In genomic region chr5:141005491-141005890, GRCm38 (mm10) we compare ENCODE assay signal across 17 mouse cellular contexts. TPM values are rescaled to one million over a fixed set of nuclear protein-coding genes. Genes with fewer than 3 reads are reported as not detected.
DNase-seq lines count a peak whose midpoint lies in the region; ATAC-seq lines count a peak whose summit lies in the region.
"Had no signal": no experiment of that assay in that cellular context is flagged by ENCODE, and none has a peak within 500 bp of the region (broad histone marks: within the 10 kb centered on the region; RNA-seq: fewer than 3 reads in every experiment).

No protein-coding gene starts in this region.

- intact Hi-C loops in heart, postnatal 36 days (cut with DNase I), result no loop called here

- ATAC-seq in common myeloid progenitor, adult 5-6 weeks (replicated peaks; ENCODE audit: low read depth, poor library complexity, severe bottlenecking), result peak; percentile 47
- peak; percentile 13; the same call in 1 of the 2 replicates for ATAC-seq in megakaryocyte, adult 5-6 weeks (ENCODE audit: poor library complexity, severe bottlenecking)
- ATAC-seq in inflammation-experienced regulatory T-cells, adult 6 months, result no peak
- ATAC-seq: forebrain, embryonic 13.5 days; hindbrain, embryonic 16.5 days had no signal

- peak; percentile 31 for DNase-seq in layer of hippocampus, adult 9-11 months
- DNase-seq in layer of hippocampus, postnatal 25 days (ENCODE audit: extremely low spot score in 1 of 2, low spot score in 1 of 2), result no peak
- DNase-seq in right cerebral cortex, postnatal 4 days, result peak; percentile 8
- no peak for DNase-seq in right cerebral cortex, adult 2 months (ENCODE audit: low spot score in 2 of 2)
- no peak for DNase-seq in heart, postnatal 36 days
- DNase-seq: adrenal gland, adult 8-10 months; adrenal gland, postnatal 36 days; cerebellum, adult 11 months; cerebellum, adult 8-10 months; heart, adult 2 months had no signal

RNA-seq across cellular contexts. Expression of gene Card11, which starts 5.1 kb away (rescaled TPM):
- total RNA-seq in layer of hippocampus, postnatal 25 days (2021), result under 1 TPM; 0.15 to 0.21 TPM
- total RNA-seq in common myeloid progenitor, adult 5-6 weeks (2017), result 1.4 and 1.8 TPM in 2 replicates
- 3.7 and 4.0 TPM in 2 replicates for total RNA-seq in megakaryocyte, adult 5-6 weeks (2015)
- total RNA-seq in megakaryocyte, adult 5-6 weeks (2017), result 2.5 and 4.2 TPM in 2 replicates
- 10 to 100 TPM; 43.2 to 53.9 (median 51.8) TPM for polyA plus RNA-seq in inflammation-experienced regulatory T-cells, adult 6 months (2017; shearing (Covaris generic))
- under 1 TPM; 0.19 to 0.56 TPM for total RNA-seq in heart, postnatal 36 days (2021)
- polyA plus RNA-seq: C2C12; forebrain, embryonic 13.5 days; hindbrain, embryonic 12.5 days had no signal

Comparison
In these comparisons a context has a peak if more than half of its experiments do, and no peak if none do; other contexts are left out.
1. DNase-seq: peak in layer of hippocampus, adult 9-11 months (single experiment) and right cerebral cortex, postnatal 4 days (single experiment); none in layer of hippocampus, postnatal 25 days (0 of 2), right cerebral cortex, adult 2 months (0 of 2) and heart, postnatal 36 days (0 of 2).